Mouse (Mus musculus) myocyte (in vitro differentiated cells): Measurements from ENCODE around the gene Sh3pxd2a.

Experiments used
- CEBPB ChIP-seq: IDR thresholded peaks from 2 replicates; pipeline ENCODE4 v1.6.1; 2011; ENCODE audit warnings: mild to moderate bottlenecking, moderate library complexity; ENCODE audit not compliant: poor library complexity, insufficient read depth, severe bottlenecking
- MYOD1 ChIP-seq, 3 experiments: IDR thresholded peaks; one replicate each; pipeline ENCODE4 v1.6.1; 2011; ENCODE audit warnings: control low read depth in 2 of 3, low read depth in 2 of 3, mild to moderate bottlenecking in 2 of 3, moderate library complexity in 1 of 3; ENCODE audit not compliant: insufficient read length in 2 of 3, control insufficient read depth in 1 of 3
- POLR2A ChIP-seq: IDR thresholded peaks from one replicate; pipeline ENCODE4 v1.6.1; 2011; ENCODE audit warnings: low read depth, mild to moderate bottlenecking, control low read depth, moderate library complexity; ENCODE audit not compliant: insufficient read length
- TCF3 ChIP-seq: IDR thresholded peaks from one replicate; pipeline ENCODE4 v1.6.1; 2011; ENCODE audit warnings: low read depth, control low read depth; ENCODE audit not compliant: insufficient read length

GRCm38 (mm10) chr19:47451476-47452113 lies 12.6 kb downstream of the Sh3pxd2a start:
- peak in 2 of 3 experiments; percentile 62 to 77 for TF ChIP-seq MYOD1 (IDR thresholded peaks at IDR 0.05; ENCODE audit: control insufficient read depth in 1 of 3, insufficient read length in 2 of 3, low read depth in 2 of 3)
- no peak for TF ChIP-seq TCF3
- no peak for TF ChIP-seq CEBPB
- no peak for TF ChIP-seq POLR2A
